Mouse (Mus musculus) liver (tissue): ENCODE measurements around the gene Sgo1.
"Not testable (repeated sequence)": the region's sequence is repeated elsewhere in the genome, so short reads cannot be mapped to it uniquely, and the experiment has no call there.

Source experiments
- DNase-seq: peaks from one replicate; pipeline ENCODE4 v3.0.0-alpha.2; 2020; ENCODE audit warnings: mixed read lengths

Sgo1 gene

DNA sequence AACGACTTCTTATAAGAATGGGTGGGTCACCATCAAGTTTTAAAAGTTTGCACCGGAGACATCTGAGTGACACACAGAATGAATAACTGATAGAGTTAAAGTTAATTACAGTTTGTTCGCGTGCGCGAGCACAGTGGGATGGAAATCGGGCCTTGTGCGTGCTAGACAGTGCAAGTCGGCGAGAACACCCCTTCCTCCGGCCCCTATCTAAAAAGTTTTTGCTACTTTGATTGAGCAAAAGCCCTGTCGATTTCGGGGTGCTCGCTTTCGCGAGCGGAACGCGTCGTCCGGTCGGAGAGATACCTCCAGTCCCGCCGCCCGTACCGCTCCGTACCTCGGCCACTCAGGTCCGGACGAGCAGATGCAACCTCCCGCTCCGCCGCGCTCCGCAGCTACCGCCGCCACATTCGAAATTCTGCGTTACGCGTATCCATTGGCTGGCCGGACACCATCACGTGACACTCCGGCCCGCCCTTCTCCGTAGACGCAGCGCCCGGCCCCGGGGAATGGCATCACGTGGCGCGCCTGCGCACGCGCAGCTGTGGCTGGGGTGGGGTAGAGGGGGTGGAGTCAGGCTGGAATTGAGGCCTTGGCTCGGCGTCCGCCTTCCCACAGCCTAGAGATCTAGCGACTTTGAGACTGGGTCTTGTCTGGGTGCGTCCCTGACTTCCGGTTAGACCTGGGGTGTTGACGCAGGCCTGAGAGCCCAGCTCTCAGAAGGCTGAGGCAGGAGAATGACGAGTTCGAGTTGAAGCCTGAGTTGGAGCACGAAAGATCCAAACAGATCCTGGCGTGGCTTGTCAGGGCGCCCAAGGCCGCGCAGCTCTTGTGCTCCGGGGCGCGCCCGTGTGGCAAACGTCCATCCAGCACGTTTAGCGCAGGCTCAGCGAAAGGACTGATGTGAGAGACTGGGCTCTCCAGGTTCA is at the start of gene Sgo1:
TSS of gene Sgo1 (minus strand) at position 457 of the 926 bp plus-strand sequence.
- DNase-seq: peak; percentile 99

- not testable (repeated sequence) for DNase-seq
Measured at GRCm38 (mm10) chr17:53718916-53719315, 29.8 kb upstream of the Sgo1 start.

DNA sequence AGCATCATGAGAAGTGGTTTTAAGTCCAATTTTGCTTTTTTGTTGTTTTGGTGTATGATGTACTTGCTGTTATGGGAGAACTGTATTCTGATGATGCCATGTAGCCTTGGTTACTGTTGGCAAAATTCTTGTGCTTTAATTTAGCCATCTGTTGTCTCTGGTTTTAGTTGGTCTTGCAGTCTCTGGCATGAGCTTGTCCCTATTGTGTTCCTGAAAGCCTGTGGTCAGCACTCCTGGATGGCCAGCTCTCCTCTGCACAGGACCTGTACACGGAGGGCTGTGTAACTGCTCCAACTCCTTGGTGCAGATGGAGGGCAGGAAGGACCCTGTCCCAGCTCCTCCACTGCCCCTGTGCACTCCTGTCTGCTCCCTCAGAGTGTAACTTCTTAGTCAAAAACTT is 29.3 kb upstream of the Sgo1 start:
- DNase-seq: no peak

- DNase-seq: not testable (repeated sequence)
Measured at GRCm38 (mm10) chr17:53715161-53715560, 26.0 kb upstream of the Sgo1 start.

DNA sequence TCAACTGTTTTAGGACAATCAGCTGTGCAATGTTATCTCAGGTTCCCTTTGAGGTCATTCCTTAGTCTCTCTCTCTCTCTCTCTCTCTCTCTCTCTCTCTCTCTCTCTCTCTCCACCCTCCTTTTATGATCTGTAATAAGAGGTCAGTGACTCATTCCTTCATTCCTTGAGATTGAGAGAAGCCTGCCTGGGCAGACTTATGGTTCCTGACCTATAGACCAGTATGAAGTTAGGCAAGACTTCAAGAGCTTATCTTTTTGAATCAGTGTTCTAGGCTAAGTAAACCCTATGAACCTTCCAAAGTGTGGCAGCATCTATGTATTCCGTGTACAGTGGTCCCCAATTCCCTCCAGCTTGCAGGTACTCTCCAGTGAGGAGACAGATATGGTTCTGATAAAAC is 25.3 kb upstream of the Sgo1 start:
- no peak for DNase-seq

DNA sequence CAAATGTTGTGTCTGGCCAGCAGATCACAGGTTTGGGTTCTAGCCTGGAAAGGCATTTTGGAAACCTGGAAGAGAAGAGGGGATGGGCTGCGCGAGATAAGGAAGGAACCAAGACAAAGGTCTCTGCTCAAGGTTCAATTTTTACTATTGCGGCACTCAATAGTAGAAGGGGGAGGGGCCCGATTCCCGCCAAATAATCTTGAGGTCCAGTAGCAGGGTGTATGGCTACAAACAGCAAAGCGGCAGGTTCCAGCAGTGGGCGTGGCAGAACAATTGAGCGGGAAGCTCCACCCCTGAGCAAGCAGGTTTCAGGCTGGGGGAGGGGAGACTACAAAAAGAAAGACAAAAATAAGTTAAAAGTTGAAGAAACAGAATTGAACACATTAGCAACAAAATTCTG is 8.4 kb upstream of the Sgo1 start:
- not testable (repeated sequence) for DNase-seq

DNA sequence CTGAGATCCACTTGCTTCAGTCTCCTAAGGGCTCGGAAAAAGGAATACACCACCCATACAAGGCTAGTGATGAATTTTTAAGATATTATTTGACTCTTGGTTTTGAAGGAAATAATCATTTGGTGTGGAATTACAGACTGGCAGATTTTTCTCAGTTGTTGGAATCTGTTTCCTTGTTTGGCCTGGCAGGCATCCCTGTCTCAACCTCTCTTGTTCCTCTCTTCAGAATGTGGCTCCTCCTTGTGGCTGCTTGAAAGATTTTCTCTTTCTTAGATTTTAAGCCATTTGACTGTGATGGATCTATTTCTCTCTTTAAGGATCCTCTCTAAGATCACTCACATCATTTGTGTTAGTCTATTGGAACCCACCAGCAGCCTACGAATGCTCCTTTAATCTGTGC is 4.9 kb upstream of the Sgo1 start:
- DNase-seq: no peak

- no peak for DNase-seq
Measured at GRCm38 (mm10) chr17:53689946-53690345, 813 bp upstream of the Sgo1 start.

- no peak for DNase-seq
Measured at GRCm38 (mm10) chr17:53688321-53688720, 812 bp downstream of the Sgo1 start.

GRCm38 (mm10) chr17:53678716-53679115 is 10.4 kb downstream of the Sgo1 start:
- DNase-seq: no peak

DNA sequence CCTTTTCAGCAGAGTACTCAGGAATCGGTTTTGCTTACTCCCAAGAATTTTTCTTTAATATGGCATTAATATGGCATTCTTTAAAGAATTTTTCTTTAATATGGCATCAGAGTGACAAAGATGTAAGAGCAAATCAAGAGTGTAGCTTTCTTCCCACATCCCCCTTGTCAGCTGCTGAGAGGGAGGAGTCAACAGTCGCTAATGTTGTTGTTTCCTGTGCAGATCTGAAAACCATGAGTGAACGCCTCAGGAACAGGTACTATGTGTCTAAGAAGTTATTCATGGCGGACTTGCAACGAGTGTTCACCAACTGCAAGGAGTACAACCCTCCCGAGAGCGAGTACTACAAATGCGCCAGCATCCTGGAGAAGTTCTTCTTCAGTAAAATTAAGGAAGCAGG is 18.7 kb downstream of the Sgo1 start:
- DNase-seq: no peak

- DNase-seq: no peak
Measured at GRCm38 (mm10) chr17:53664703-53665382, 24.3 kb downstream of the Sgo1 start.

DNA sequence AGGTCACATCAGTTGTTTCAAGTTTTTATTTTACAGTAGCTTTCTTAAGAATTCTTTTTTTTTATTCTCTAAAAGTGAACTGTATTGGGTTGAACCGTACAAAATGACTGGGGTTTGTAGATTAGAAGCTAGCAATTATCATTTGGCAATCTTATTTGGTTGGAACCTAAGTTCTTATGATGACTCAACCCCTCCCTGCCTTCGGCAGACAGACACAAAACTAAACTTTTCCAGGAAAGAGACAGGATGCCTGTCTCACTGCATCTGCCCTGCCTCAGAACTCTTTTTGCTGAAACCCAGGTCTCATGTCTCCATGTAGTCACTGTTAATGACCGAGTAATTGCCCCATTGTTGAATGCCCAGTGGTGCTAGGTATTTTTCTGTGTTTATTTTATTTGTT is 24.9 kb downstream of the Sgo1 start:
- no peak for DNase-seq

- DNase-seq: no peak
Measured at GRCm38 (mm10) chr17:53661056-53661840, 27.9 kb downstream of the Sgo1 start.

GRCm38 (mm10) chr17:53659738-53660137 is 29.4 kb downstream of the Sgo1 start:
- no peak for DNase-seq

GRCm38 (mm10) chr17:53659230-53659629 is 29.9 kb downstream of the Sgo1 start:
- no peak for DNase-seq

- DNase-seq: no peak
Measured at GRCm38 (mm10) chr17:53658668-53659067, 30.5 kb downstream of the Sgo1 start.

- DNase-seq: peak; percentile 28
Measured at GRCm38 (mm10) chr17:53657391-53657790, 31.7 kb downstream of the Sgo1 start.

GRCm38 (mm10) chr17:53656369-53656860 is 32.7 kb downstream of the Sgo1 start:
- no peak for DNase-seq

GRCm38 (mm10) chr17:53655959-53656358 is 33.2 kb downstream of the Sgo1 start:
- DNase-seq: no peak

- DNase-seq: no peak
Measured at GRCm38 (mm10) chr17:53655081-53655480, 34.1 kb downstream of the Sgo1 start.

DNA sequence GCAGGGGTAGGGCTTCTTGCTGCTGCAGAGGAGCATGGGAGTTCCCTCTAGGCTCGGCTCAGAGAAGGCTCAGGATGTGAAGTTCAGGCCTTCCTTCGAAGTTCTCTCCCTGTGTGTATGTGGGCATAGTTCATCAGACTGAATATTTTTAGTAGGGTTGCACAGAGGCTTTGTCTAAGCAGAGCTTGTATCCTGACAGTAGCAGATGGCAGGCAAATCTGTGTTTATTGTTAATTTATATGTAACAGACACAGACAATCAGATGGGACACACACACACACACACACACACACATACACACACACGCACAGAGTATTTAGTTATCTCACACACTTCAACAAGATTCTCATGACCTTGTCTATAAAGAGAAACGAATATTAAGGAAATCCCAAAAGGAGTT is 34.5 kb downstream of the Sgo1 start:
- no peak for DNase-seq

GRCm38 (mm10) chr17:53650251-53650661 is 38.9 kb downstream of the Sgo1 start:
- DNase-seq: no peak
